Mouse (Mus musculus): ENCODE data around the gene Gm20604. TPM values are rescaled to one million over a fixed set of nuclear protein-coding genes. Genes with fewer than 3 reads are reported as not detected.

Gm20604 gene
- polyA plus RNA-seq, 1 experiment from 2014 or later: 31.8 TPM

GRCm38 (mm10) chr12:102772676-102773075 lies 14.2 kb upstream of the Gm20604 start:
- Histone ChIP-seq H3K9ac (ENCODE audit: low read length) (no peak overlapping the region), H3K4me3 (ENCODE audit: low read depth, low read length) (no peak overlapping the region), H3K4me1 (replicated peaks; ENCODE audit: control insufficient read depth, insufficient read depth, low read length) (no peaks in the 10 kb centered on the region), H3K27me3 (ENCODE audit: control insufficient read depth, insufficient read depth, low read length) (no peaks in the 10 kb centered on the region), H3K36me3 (ENCODE audit: control insufficient read depth, insufficient read depth, low read length) (peaks cover 21% of the 10 kb centered on the region), H3K9me3 (ENCODE audit: control insufficient read depth, low read length) (no peaks in the 10 kb centered on the region), H3K4me2 (ENCODE audit: low read depth, low read length, severe bottlenecking) (no peak overlapping the region), H3K27ac (ENCODE audit: low read depth, low read length) (no peak overlapping the region)
- ATAC-seq (replicated peaks; ENCODE audit: low FRiP score): no peak
- WGBS: 90% methylated on average over 5 of the region's 5 CpGs
- no peak for DNase-seq (ENCODE audit: low spot score)

- Histone ChIP-seq H3K4me3 (ENCODE audit: low read depth, low read length) (no peak overlapping the region), H3K4me2 (ENCODE audit: low read depth, low read length, severe bottlenecking) (no peak overlapping the region), H3K36me3 (ENCODE audit: control insufficient read depth, insufficient read depth, low read length) (peaks cover 19% of the 10 kb centered on the region), H3K27me3 (ENCODE audit: control insufficient read depth, insufficient read depth, low read length) (no peaks in the 10 kb centered on the region), H3K9ac (ENCODE audit: low read length) (no peak overlapping the region), H3K9me3 (ENCODE audit: control insufficient read depth, low read length) (no peaks in the 10 kb centered on the region), H3K27ac (ENCODE audit: low read depth, low read length) (no peak overlapping the region), H3K4me1 (replicated peaks; ENCODE audit: control insufficient read depth, insufficient read depth, low read length) (no peaks in the 10 kb centered on the region)
- ATAC-seq (replicated peaks; ENCODE audit: low FRiP score): no peak
- 99% methylated on average over 8 of the region's 8 CpGs for WGBS
- DNase-seq (ENCODE audit: low spot score): no peak
Observed at GRCm38 (mm10) chr12:102771601-102772000, 13.1 kb upstream of the Gm20604 start.

GRCm38 (mm10) chr12:102769000-102769399 lies 10.5 kb upstream of the Gm20604 start:
- no peak overlapping the region for H3K4me3 ChIP-seq (ENCODE audit: low read depth, low read length)
- ATAC-seq (replicated peaks; ENCODE audit: low FRiP score) (no peak), DNase-seq (ENCODE audit: low spot score) (no peak)
- no peaks in the 10 kb centered on the region for H3K27me3 ChIP-seq (ENCODE audit: control insufficient read depth, insufficient read depth, low read length)
- H3K9me3 ChIP-seq (ENCODE audit: control insufficient read depth, low read length): no peaks in the 10 kb centered on the region
- no peak overlapping the region for H3K27ac ChIP-seq (ENCODE audit: low read depth, low read length)
- WGBS: 93% methylated on average over 4 of the region's 4 CpGs
- H3K9ac ChIP-seq (ENCODE audit: low read length): no peak overlapping the region
- no peak overlapping the region for H3K4me2 ChIP-seq (ENCODE audit: low read depth, low read length, severe bottlenecking)
- H3K36me3 ChIP-seq (ENCODE audit: control insufficient read depth, insufficient read depth, low read length): peaks cover 19% of the 10 kb centered on the region
- no peaks in the 10 kb centered on the region for H3K4me1 ChIP-seq (replicated peaks; ENCODE audit: control insufficient read depth, insufficient read depth, low read length)

GRCm38 (mm10) chr12:102763696-102764095 lies 5.2 kb upstream of the Gm20604 start:
- Histone ChIP-seq H3K27me3 (ENCODE audit: control insufficient read depth, insufficient read depth, low read length) (no peaks in the 10 kb centered on the region), H3K4me1 (replicated peaks; ENCODE audit: control insufficient read depth, insufficient read depth, low read length) (peaks cover 3% of the 10 kb centered on the region; the same call in 1 of the 2 replicates), H3K4me2 (ENCODE audit: low read depth, low read length, severe bottlenecking) (no peak overlapping the region), H3K36me3 (ENCODE audit: control insufficient read depth, insufficient read depth, low read length) (peaks cover 5% of the 10 kb centered on the region; the same call in 1 of the 2 replicates), H3K4me3 (ENCODE audit: low read depth, low read length) (no peak overlapping the region), H3K9ac (ENCODE audit: low read length) (no peak overlapping the region), H3K27ac (ENCODE audit: low read depth, low read length) (no peak overlapping the region), H3K9me3 (ENCODE audit: control insufficient read depth, low read length) (no peaks in the 10 kb centered on the region)
- DNase-seq (ENCODE audit: low spot score) (no peak), ATAC-seq (replicated peaks; ENCODE audit: low FRiP score) (no peak)

GRCm38 (mm10) chr12:102761668-102762067 lies 3.2 kb upstream of the Gm20604 start:
- H3K4me1 ChIP-seq (replicated peaks; ENCODE audit: control insufficient read depth, insufficient read depth, low read length): peaks cover 4% of the 10 kb centered on the region; the same call in 1 of the 2 replicates
- ATAC-seq (replicated peaks; ENCODE audit: low FRiP score): no peak
- H3K9me3 ChIP-seq (ENCODE audit: control insufficient read depth, low read length): no peaks in the 10 kb centered on the region
- WGBS: 89% methylated on average over 3 of the region's 3 CpGs
- H3K4me3 ChIP-seq (ENCODE audit: low read depth, low read length): no peak overlapping the region
- no peak overlapping the region for H3K9ac ChIP-seq (ENCODE audit: low read length)
- H3K4me2 ChIP-seq (ENCODE audit: low read depth, low read length, severe bottlenecking): no peak overlapping the region
- no peaks in the 10 kb centered on the region for H3K27me3 ChIP-seq (ENCODE audit: control insufficient read depth, insufficient read depth, low read length)
- no peaks in the 10 kb centered on the region; the same call in 1 of the 2 replicates for H3K36me3 ChIP-seq (ENCODE audit: control insufficient read depth, insufficient read depth, low read length)
- H3K27ac ChIP-seq (ENCODE audit: low read depth, low read length): no peak overlapping the region
- no peak for DNase-seq (ENCODE audit: low spot score)

- H3K4me3 ChIP-seq (ENCODE audit: low read depth, low read length): peak overlapping the region; percentile 75
- peak overlapping the region; percentile 87 for H3K4me2 ChIP-seq (ENCODE audit: low read depth, low read length, severe bottlenecking)
- DNase-seq (ENCODE audit: low spot score) (no peak), ATAC-seq (replicated peaks; ENCODE audit: low FRiP score) (no peak)
- H3K27me3 ChIP-seq (ENCODE audit: control insufficient read depth, insufficient read depth, low read length): no peaks in the 10 kb centered on the region
- 4% methylated on average over 5 of the region's 5 CpGs for WGBS
- H3K36me3 ChIP-seq (ENCODE audit: control insufficient read depth, insufficient read depth, low read length): no peaks in the 10 kb centered on the region; the same call in 1 of the 2 replicates
- H3K27ac ChIP-seq (ENCODE audit: low read depth, low read length): 0 out of 2 replicates have a peak overlapping the region, but pooled peaks have one; percentile 64
- peak overlapping the region; percentile 84 for H3K9ac ChIP-seq (ENCODE audit: low read length)
- no peaks in the 10 kb centered on the region for H3K9me3 ChIP-seq (ENCODE audit: control insufficient read depth, low read length)
- peaks cover 8% of the 10 kb centered on the region; the same call in 1 of the 2 replicates for H3K4me1 ChIP-seq (replicated peaks; ENCODE audit: control insufficient read depth, insufficient read depth, low read length)
Observed at GRCm38 (mm10) chr12:102758936-102759335, 464 bp upstream of the Gm20604 start.

GRCm38 (mm10) chr12:102757689-102758402 lies 626 bp downstream of the Gm20604 start, which contains the start of the genes Gm28051, Gon7 and Ubr7:
Gene Gm28051 (minus strand): TSS chr12:102757765.
Gene Gon7 (minus strand): TSS chr12:102757803.
Gene Ubr7 (plus strand): TSS chr12:102757967.
- peaks cover 8% of the 10 kb centered on the region; the same call in 1 of the 2 replicates for H3K4me1 ChIP-seq (replicated peaks; ENCODE audit: control insufficient read depth, insufficient read depth, low read length)
- peak within 1 kb of the TSS; percentile 75 for H3K4me3 ChIP-seq (ENCODE audit: low read depth, low read length)
- ATAC-seq (replicated peaks; ENCODE audit: low FRiP score) (peak; percentile 94), DNase-seq (ENCODE audit: low spot score) (peak; percentile 97)
- H3K27me3 ChIP-seq (ENCODE audit: control insufficient read depth, insufficient read depth, low read length): no peaks in the 10 kb centered on the region
- peak within 1 kb of the TSS; percentile 84 for H3K9ac ChIP-seq (ENCODE audit: low read length)
- H3K36me3 ChIP-seq (ENCODE audit: control insufficient read depth, insufficient read depth, low read length): no peaks in the 10 kb centered on the region; the same call in 1 of the 2 replicates
- under 1% methylated on average over 72 of the region's 73 CpGs for WGBS
- H3K27ac ChIP-seq (ENCODE audit: low read depth, low read length): peak within 1 kb of the TSS; percentile 84
- peak within 1 kb of the TSS; percentile 87 for H3K4me2 ChIP-seq (ENCODE audit: low read depth, low read length, severe bottlenecking)
- no peaks in the 10 kb centered on the region for H3K9me3 ChIP-seq (ENCODE audit: control insufficient read depth, low read length)

- Histone ChIP-seq H3K36me3 (ENCODE audit: control insufficient read depth, insufficient read depth, low read length) (no peaks in the 10 kb centered on the region), H3K27me3 (ENCODE audit: control insufficient read depth, insufficient read depth, low read length) (no peaks in the 10 kb centered on the region), H3K9me3 (ENCODE audit: control insufficient read depth, low read length) (no peaks in the 10 kb centered on the region), H3K27ac (ENCODE audit: low read depth, low read length) (peak overlapping the region; percentile 84), H3K4me1 (replicated peaks; ENCODE audit: control insufficient read depth, insufficient read depth, low read length) (peaks cover 8% of the 10 kb centered on the region; the same call in 1 of the 2 replicates), H3K4me2 (ENCODE audit: low read depth, low read length, severe bottlenecking) (peak overlapping the region; percentile 82), H3K9ac (ENCODE audit: low read length) (peak overlapping the region; percentile 75), H3K4me3 (ENCODE audit: low read depth, low read length) (peak overlapping the region; percentile 75)
- 1% methylated on average over 46 of the region's 46 CpGs for WGBS
- ATAC-seq (replicated peaks; ENCODE audit: low FRiP score): peak; percentile 81; the same call in 1 of the 2 replicates
- no peak for DNase-seq (ENCODE audit: low spot score)
Observed at GRCm38 (mm10) chr12:102757055-102757688, 1.3 kb downstream of the Gm20604 start.
